Mouse (Mus musculus): ENCODE data around the gene Rims1. TPM values are rescaled to one million over a fixed set of nuclear protein-coding genes. Genes with fewer than 3 reads are reported as not detected.

Gene Rims1
- polyA plus RNA-seq, 1 experiment from 2014 or later: 0.69 TPM

DNA sequence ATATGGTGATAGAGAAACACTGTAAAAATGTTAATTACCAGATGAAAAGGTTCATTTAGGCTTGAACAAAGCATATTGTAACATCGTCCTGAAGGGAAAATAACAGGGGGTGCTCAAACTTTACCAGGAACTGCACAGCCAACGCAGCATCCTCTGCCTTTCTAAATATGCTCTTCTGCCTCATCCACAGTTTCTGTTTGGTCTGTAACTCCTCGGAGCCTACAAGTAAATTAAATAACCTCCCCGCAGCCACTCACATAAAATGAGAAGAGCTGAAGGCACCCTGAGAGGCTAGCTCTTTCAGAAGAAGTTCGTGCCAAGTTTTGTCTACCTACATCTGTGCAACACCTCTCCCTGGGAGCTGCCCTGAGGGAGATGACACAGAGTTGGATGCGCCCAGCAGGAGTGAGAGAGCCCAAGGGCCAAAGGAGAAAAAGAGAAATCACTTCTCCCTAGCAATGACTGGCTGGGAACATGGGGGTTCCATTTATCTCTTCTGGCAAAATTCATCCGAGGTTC lies 16.3 kb downstream of the Rims1 start:
- Histone ChIP-seq H3K4me1 (ENCODE audit: control insufficient read depth, insufficient read depth, low read length) (no peaks in the 10 kb centered on the region), H3K27me3 (ENCODE audit: control insufficient read depth, insufficient read depth, low read length) (no peaks in the 10 kb centered on the region), H3K4me2 (ENCODE audit: low read depth, severe bottlenecking) (no peak overlapping the region), H3K9ac (ENCODE audit: low read length) (no peak overlapping the region), H3K36me3 (ENCODE audit: control insufficient read depth, insufficient read depth, low read length) (no peaks in the 10 kb centered on the region), H3K9me3 (ENCODE audit: control insufficient read depth, low read length) (no peaks in the 10 kb centered on the region), H3K27ac (replicated peaks; ENCODE audit: low read depth, low read length) (no peak overlapping the region), H3K4me3 (ENCODE audit: low read depth, low read length) (no peak overlapping the region)
- no peak for DNase-seq (ENCODE audit: low spot score)
- ATAC-seq (ENCODE audit: insufficient number of reproducible peaks, low FRiP score, low TSS enrichment, low read depth): no peak
- WGBS: 54% methylated on average over 7 of the region's 7 CpGs

DNA sequence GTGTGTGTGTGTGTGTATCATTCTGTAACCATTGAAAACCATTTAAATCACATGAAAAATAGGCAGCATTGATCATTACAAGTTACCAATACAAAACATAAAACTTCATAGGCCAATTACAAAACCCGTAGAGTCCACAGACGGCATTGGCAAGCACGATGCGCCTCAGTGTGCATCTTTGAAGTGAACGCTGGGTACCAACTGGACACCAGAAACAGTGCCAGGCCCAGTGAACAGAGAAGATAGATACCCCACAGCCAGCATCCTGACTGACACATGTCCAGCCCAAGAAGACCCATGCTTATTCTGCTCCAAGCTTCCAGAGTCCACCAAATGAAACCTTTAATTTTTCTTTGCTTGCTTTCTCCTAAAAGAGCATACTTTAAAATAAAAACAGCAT lies 18.2 kb downstream of the Rims1 start:
- H3K27me3 ChIP-seq (ENCODE audit: control insufficient read depth, insufficient read depth, low read length): no peaks in the 10 kb centered on the region
- H3K9ac ChIP-seq (ENCODE audit: low read length): no peak overlapping the region
- no peaks in the 10 kb centered on the region for H3K36me3 ChIP-seq (ENCODE audit: control insufficient read depth, insufficient read depth, low read length)
- no peak for DNase-seq (ENCODE audit: low spot score)
- no peak overlapping the region for H3K27ac ChIP-seq (replicated peaks; ENCODE audit: low read depth, low read length)
- 92% methylated on average over 5 of the region's 5 CpGs for WGBS
- H3K9me3 ChIP-seq (ENCODE audit: control insufficient read depth, low read length): no peaks in the 10 kb centered on the region
- H3K4me1 ChIP-seq (ENCODE audit: control insufficient read depth, insufficient read depth, low read length): no peaks in the 10 kb centered on the region
- H3K4me2 ChIP-seq (ENCODE audit: low read depth, severe bottlenecking): no peak overlapping the region
- no peak overlapping the region for H3K4me3 ChIP-seq (ENCODE audit: low read depth, low read length)
- no peak for ATAC-seq (ENCODE audit: insufficient number of reproducible peaks, low FRiP score, low TSS enrichment, low read depth)

DNA sequence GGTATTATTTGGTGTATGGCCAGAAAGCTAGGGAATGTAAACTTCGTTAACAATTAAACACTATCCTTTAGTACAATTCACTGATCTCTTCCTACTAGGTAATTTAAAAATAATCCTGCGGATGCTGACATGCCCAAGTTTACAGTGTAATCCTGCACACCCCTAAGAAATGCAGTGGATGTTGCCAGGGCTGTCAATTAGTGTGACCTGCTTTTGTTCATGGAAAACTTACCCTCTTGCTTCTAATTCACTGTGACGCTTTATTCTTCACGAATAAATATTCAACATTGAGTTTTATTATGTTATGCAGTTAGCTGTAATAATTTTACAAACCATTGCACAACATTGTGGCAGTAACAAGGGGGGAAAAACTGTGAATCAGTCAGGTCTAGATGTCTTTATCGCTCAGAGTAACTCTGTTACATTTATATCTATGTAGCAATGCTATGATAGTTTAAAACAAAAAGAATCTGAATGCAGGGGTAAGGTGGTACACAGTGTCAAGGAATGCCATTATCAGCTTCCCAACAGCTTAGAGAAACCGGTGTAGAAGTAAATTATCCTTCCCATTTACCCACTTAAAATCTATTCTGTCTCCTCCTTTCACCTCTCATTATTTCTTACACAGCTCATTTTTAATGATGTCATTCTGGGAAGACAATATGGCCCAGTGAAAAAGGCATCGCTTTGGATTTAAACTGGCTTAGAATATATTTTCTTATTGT lies 35.1 kb downstream of the Rims1 start:
- Histone ChIP-seq H3K4me2 (ENCODE audit: low read depth, severe bottlenecking) (no peak overlapping the region), H3K4me1 (ENCODE audit: control insufficient read depth, insufficient read depth, low read length) (no peaks in the 10 kb centered on the region), H3K9me3 (ENCODE audit: control insufficient read depth, low read length) (no peaks in the 10 kb centered on the region), H3K36me3 (ENCODE audit: control insufficient read depth, insufficient read depth, low read length) (no peaks in the 10 kb centered on the region), H3K9ac (ENCODE audit: low read length) (no peak overlapping the region), H3K27ac (replicated peaks; ENCODE audit: low read depth, low read length) (no peak overlapping the region), H3K4me3 (ENCODE audit: low read depth, low read length) (no peak overlapping the region), H3K27me3 (ENCODE audit: control insufficient read depth, insufficient read depth, low read length) (no peaks in the 10 kb centered on the region)
- DNase-seq (ENCODE audit: low spot score) (no peak), ATAC-seq (ENCODE audit: insufficient number of reproducible peaks, low FRiP score, low TSS enrichment, low read depth) (no peak)
- 80% methylated on average over 7 of the region's 7 CpGs for WGBS

DNA sequence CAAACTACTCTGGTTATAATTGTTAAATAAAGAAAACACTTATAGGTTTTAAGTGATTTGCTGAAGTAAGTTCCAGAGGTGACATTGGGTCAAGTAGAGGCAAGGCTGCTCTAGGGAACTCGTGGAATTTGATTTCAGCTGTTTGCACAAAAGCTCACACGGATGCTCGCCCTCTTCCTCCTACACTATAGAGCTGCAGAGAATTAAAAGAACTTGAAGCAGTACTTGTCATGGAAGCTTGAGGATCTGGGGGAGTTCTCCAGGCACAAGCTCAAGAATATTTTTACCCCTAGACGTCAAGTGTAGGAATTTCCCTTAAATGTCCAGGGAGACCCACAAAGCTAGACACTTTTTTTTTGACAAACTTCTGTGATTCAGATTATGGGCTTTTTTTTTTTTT lies 42.4 kb downstream of the Rims1 start:
- no peaks in the 10 kb centered on the region for H3K4me1 ChIP-seq (ENCODE audit: control insufficient read depth, insufficient read depth, low read length)
- no peaks in the 10 kb centered on the region for H3K9me3 ChIP-seq (ENCODE audit: control insufficient read depth, low read length)
- H3K27me3 ChIP-seq (ENCODE audit: control insufficient read depth, insufficient read depth, low read length): no peaks in the 10 kb centered on the region
- no peak overlapping the region for H3K4me3 ChIP-seq (ENCODE audit: low read depth, low read length)
- no peaks in the 10 kb centered on the region for H3K36me3 ChIP-seq (ENCODE audit: control insufficient read depth, insufficient read depth, low read length)
- no peak overlapping the region for H3K9ac ChIP-seq (ENCODE audit: low read length)
- no peak for DNase-seq (ENCODE audit: low spot score)
- 89% methylated on average over 4 of the region's 4 CpGs for WGBS
- ATAC-seq (ENCODE audit: insufficient number of reproducible peaks, low FRiP score, low TSS enrichment, low read depth): no peak
- no peak overlapping the region for H3K4me2 ChIP-seq (ENCODE audit: low read depth, severe bottlenecking)
- no peak overlapping the region for H3K27ac ChIP-seq (replicated peaks; ENCODE audit: low read depth, low read length)

DNA sequence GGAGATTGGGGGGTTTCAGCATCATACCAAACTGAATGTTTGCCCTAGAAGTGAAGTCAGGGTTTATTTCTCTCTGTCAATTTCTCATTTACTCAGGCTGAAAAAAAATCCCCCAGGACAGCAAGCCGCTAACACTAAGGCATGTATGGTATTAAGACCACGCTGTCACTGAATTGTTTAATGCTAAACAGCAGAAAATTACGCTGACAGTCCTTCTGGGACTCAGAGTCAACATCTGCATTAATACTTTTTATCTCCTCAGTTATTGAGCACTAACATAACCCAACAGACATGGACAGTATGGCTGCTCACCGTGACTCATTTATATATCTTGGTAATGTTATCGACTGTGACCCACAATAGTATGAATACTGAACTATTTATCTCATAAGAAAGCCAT lies 43.0 kb downstream of the Rims1 start:
- Histone ChIP-seq H3K27ac (replicated peaks; ENCODE audit: low read depth, low read length) (no peak overlapping the region), H3K9ac (ENCODE audit: low read length) (no peak overlapping the region), H3K36me3 (ENCODE audit: control insufficient read depth, insufficient read depth, low read length) (no peaks in the 10 kb centered on the region), H3K4me3 (ENCODE audit: low read depth, low read length) (no peak overlapping the region), H3K4me2 (ENCODE audit: low read depth, severe bottlenecking) (no peak overlapping the region), H3K4me1 (ENCODE audit: control insufficient read depth, insufficient read depth, low read length) (no peaks in the 10 kb centered on the region), H3K9me3 (ENCODE audit: control insufficient read depth, low read length) (no peaks in the 10 kb centered on the region), H3K27me3 (ENCODE audit: control insufficient read depth, insufficient read depth, low read length) (no peaks in the 10 kb centered on the region)
- DNase-seq (ENCODE audit: low spot score) (no peak), ATAC-seq (ENCODE audit: insufficient number of reproducible peaks, low FRiP score, low TSS enrichment, low read depth) (no peak)
- WGBS: 94% methylated on average over 5 of the region's 5 CpGs

DNA sequence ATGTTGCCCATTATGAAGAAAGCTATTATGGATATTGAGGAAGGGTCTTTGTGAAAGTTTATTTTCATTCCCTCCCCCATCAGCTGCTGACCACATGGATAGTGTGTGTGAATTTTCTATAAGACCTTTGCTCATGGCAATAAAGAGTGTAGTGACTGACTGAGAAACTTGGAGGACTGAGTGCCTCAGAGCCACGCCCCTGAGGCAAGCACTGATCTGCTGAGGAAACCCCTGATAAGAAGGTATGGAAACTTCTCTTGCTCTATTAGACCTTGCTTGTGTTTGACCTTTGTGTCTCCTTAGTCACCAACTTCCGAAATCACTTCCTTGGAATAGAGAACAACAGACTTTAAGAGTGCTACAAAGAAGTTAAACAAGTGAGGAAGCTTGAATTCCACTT lies 55.3 kb downstream of the Rims1 start:
- DNase-seq (ENCODE audit: low spot score): no peak
- H3K9me3 ChIP-seq (ENCODE audit: control insufficient read depth, low read length): no peaks in the 10 kb centered on the region
- no peak overlapping the region for H3K4me2 ChIP-seq (ENCODE audit: low read depth, severe bottlenecking)
- H3K27me3 ChIP-seq (ENCODE audit: control insufficient read depth, insufficient read depth, low read length): no peaks in the 10 kb centered on the region
- H3K27ac ChIP-seq (replicated peaks; ENCODE audit: low read depth, low read length): no peak overlapping the region
- no peaks in the 10 kb centered on the region for H3K4me1 ChIP-seq (ENCODE audit: control insufficient read depth, insufficient read depth, low read length)
- no peak overlapping the region for H3K9ac ChIP-seq (ENCODE audit: low read length)
- no peaks in the 10 kb centered on the region for H3K36me3 ChIP-seq (ENCODE audit: control insufficient read depth, insufficient read depth, low read length)
- no peak overlapping the region for H3K4me3 ChIP-seq (ENCODE audit: low read depth, low read length)
- WGBS: 79% methylated on average over 2 of the region's 2 CpGs
- ATAC-seq (ENCODE audit: insufficient number of reproducible peaks, low FRiP score, low TSS enrichment, low read depth): no peak

DNA sequence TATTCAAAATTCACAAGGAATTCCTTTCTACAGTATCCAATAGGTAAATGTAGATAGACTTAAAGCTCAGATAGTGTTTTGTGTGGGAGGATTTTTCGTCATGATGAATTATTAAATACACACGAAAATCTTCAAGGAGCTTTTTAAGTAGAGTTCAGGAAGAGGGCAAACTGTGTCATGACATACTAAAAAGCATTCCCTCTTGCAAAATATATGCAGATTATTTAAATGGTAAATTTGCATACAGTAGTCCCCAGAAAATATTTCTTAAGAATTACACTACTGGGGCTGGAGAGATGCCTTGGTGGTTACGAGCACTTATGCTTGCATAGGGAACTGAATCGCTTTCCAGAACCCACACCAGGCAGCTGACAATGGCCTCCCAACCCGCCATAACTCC lies 61.1 kb downstream of the Rims1 start:
- DNase-seq (ENCODE audit: low spot score): no peak

DNA sequence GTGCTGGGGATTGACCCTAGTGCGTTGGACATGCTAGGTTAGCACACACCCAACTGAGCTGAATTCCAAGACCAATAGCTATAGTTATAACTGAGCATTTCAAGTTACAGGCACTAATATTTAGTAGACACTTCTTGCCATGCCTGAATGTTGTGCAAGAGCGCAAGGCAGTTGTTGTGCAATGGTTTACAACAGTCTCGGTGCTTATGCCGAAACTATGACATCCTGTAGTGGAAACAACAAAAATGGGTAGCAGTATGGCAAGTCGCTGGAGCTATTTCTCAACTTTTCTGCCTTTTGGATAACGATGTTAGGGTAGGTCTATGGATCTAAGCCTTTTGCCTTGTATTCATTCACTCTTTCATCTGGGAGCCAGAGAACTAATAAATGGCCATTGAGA lies 68.3 kb downstream of the Rims1 start:
- ATAC-seq (ENCODE audit: insufficient number of reproducible peaks, low FRiP score, low TSS enrichment, low read depth) (no peak), DNase-seq (ENCODE audit: low spot score) (no peak)
- WGBS: 90% methylated on average over 6 of the region's 6 CpGs
- Histone ChIP-seq H3K9ac (ENCODE audit: low read length) (no peak overlapping the region), H3K4me3 (ENCODE audit: low read depth, low read length) (no peak overlapping the region), H3K27ac (replicated peaks; ENCODE audit: low read depth, low read length) (no peak overlapping the region), H3K9me3 (ENCODE audit: control insufficient read depth, low read length) (no peaks in the 10 kb centered on the region), H3K36me3 (ENCODE audit: control insufficient read depth, insufficient read depth, low read length) (no peaks in the 10 kb centered on the region), H3K27me3 (ENCODE audit: control insufficient read depth, insufficient read depth, low read length) (no peaks in the 10 kb centered on the region), H3K4me1 (ENCODE audit: control insufficient read depth, insufficient read depth, low read length) (no peaks in the 10 kb centered on the region), H3K4me2 (ENCODE audit: low read depth, severe bottlenecking) (no peak overlapping the region)

More for the DNA sequence above, 61.1 kb downstream of the Rims1 start:
- Histone ChIP-seq H3K27ac (replicated peaks; ENCODE audit: low read depth, low read length) (no peak overlapping the region), H3K4me2 (ENCODE audit: low read depth, severe bottlenecking) (no peak overlapping the region), H3K4me3 (ENCODE audit: low read depth, low read length) (no peak overlapping the region), H3K4me1 (ENCODE audit: control insufficient read depth, insufficient read depth, low read length) (no peaks in the 10 kb centered on the region), H3K9me3 (ENCODE audit: control insufficient read depth, low read length) (no peaks in the 10 kb centered on the region), H3K36me3 (ENCODE audit: control insufficient read depth, insufficient read depth, low read length) (no peaks in the 10 kb centered on the region), H3K27me3 (ENCODE audit: control insufficient read depth, insufficient read depth, low read length) (no peaks in the 10 kb centered on the region), H3K9ac (ENCODE audit: low read length) (no peak overlapping the region)
- WGBS: 92% methylated on average over 5 of the region's 5 CpGs
- no peak for ATAC-seq (ENCODE audit: insufficient number of reproducible peaks, low FRiP score, low TSS enrichment, low read depth)

DNA sequence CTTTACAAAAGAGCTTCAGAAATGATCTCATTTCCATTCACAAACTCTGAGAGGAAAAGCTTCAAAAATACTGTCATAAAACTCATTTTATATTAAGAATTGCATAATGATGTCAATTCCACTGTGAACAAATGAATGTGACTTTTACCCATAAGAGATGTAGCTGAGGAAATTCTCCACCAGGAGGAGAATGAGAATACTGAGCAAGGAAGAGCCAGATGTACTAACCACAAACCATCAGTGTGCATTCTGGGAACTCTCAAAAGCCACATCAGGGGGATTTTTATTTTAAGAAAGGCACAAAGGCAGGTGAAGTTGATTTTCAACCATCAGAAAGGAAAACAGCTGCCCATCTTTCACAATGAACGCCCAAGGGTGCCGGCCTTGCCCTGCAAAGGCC lies 71.4 kb downstream of the Rims1 start:
- no peaks in the 10 kb centered on the region for H3K27me3 ChIP-seq (ENCODE audit: control insufficient read depth, insufficient read depth, low read length)
- DNase-seq (ENCODE audit: low spot score) (no peak), ATAC-seq (ENCODE audit: insufficient number of reproducible peaks, low FRiP score, low TSS enrichment, low read depth) (no peak)
- no peak overlapping the region for H3K9ac ChIP-seq (ENCODE audit: low read length)
- no peak overlapping the region for H3K4me2 ChIP-seq (ENCODE audit: low read depth, severe bottlenecking)
- no peaks in the 10 kb centered on the region for H3K4me1 ChIP-seq (ENCODE audit: control insufficient read depth, insufficient read depth, low read length)
- no peak overlapping the region for H3K4me3 ChIP-seq (ENCODE audit: low read depth, low read length)
- no peaks in the 10 kb centered on the region for H3K9me3 ChIP-seq (ENCODE audit: control insufficient read depth, low read length)
- no peaks in the 10 kb centered on the region for H3K36me3 ChIP-seq (ENCODE audit: control insufficient read depth, insufficient read depth, low read length)
- WGBS: 88% methylated on average over 2 of the region's 2 CpGs
- H3K27ac ChIP-seq (replicated peaks; ENCODE audit: low read depth, low read length): no peak overlapping the region

Measured in limb, embryonic 11.5 days (tissue).